Mouse (Mus musculus) cerebellum, adult 2 months (tissue): Measurements from ENCODE around the gene Arntl.

Source experiments
- CTCF ChIP-seq: fragments of 200-500 bp; IDR thresholded peaks from 2 replicates; pipeline ENCODE4 v1.5.1; 2011; ENCODE audit warnings: low read depth, mild to moderate bottlenecking, control low read depth, low read length, moderate library complexity, borderline replicate concordance; ENCODE audit not compliant: insufficient read depth
- POLR2A ChIP-seq: fragments of 200-500 bp; IDR thresholded peaks from 2 replicates; pipeline ENCODE4 v1.6.1; 2011; ENCODE audit warnings: low read length, control low read depth, borderline replicate concordance; ENCODE audit not compliant: insufficient read depth

DNA sequence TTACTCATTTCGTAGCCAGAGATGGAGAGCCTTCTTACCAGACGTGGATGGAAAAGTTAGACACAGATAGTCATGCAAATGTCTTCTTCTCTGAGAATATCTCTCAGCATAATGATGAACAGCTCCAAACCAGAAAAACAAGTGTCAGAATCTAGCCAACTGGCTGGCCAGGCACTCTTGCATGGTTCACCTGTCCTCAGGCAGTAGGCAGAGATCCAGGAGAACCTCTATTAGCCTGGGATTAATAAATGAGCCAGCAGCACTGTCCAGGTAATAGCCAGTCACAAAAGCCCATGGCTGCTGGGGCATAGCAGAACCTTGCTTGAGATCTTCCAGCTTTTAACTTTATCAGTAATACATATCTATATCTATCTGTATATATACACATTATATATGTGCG is 12.6 kb downstream of the Arntl start:
- TF ChIP-seq CTCF = no peak
- no peak for TF ChIP-seq POLR2A
